Mouse (Mus musculus) ES-CJ7 (cell line): ENCODE measurements around the gene Clint1.
"Not testable (repeated sequence)": the region's sequence is repeated elsewhere in the genome, so short reads cannot be mapped to it uniquely, and the experiment has no call there.

Experiments used
- DNase-seq: peaks from one replicate; pipeline ENCODE4 v3.0.0; 2011; ENCODE audit warnings: low read depth, low spot score

Gene Clint1

GRCm38 (mm10) chr11:45848253-45848652 is 3.6 kb upstream of the Clint1 start:
- no peak for DNase-seq

DNA sequence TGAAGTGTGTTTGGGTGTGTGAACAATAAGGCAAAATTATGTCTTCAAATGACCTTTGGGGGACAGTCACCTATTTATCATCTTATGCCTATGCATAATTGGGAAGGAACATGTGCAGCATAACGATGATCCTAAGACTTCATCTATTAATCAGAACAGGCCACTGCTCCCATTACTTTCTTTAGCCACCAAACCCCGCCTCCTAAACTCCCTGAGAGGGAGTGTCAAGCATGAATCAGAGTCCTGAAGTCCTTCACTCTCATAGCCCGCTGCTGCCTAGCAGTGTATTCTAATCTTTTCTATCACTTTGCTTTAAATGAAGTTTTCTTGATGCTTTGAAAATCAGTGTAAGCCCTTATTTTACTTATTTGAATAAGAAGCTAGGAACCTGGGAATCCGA is 2.6 kb upstream of the Clint1 start:
- DNase-seq = no peak

- no peak for DNase-seq
These were observed 2.0 kb upstream of the Clint1 start for GRCm38 (mm10) chr11:45849859-45850258.

DNA sequence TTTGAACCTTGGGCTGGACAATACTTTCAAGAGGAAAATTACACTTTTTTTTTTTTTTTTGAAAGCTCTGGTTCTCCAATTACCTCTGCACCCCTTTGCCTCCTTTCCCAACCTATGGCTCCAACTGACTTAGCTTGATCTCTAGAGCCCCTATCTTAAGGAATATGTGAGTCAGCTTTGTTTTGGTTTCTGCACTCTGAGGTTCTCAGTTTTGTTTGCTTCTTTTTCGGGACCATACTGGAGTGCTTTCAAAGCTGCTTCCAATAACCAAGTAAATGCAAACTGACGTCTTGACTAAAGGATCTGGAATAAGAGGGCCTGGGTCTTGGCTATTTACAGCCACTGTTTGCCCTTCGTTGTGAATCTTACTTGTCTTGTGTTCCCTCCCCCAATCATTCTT is 1.5 kb upstream of the Clint1 start:
- DNase-seq = no peak

DNA sequence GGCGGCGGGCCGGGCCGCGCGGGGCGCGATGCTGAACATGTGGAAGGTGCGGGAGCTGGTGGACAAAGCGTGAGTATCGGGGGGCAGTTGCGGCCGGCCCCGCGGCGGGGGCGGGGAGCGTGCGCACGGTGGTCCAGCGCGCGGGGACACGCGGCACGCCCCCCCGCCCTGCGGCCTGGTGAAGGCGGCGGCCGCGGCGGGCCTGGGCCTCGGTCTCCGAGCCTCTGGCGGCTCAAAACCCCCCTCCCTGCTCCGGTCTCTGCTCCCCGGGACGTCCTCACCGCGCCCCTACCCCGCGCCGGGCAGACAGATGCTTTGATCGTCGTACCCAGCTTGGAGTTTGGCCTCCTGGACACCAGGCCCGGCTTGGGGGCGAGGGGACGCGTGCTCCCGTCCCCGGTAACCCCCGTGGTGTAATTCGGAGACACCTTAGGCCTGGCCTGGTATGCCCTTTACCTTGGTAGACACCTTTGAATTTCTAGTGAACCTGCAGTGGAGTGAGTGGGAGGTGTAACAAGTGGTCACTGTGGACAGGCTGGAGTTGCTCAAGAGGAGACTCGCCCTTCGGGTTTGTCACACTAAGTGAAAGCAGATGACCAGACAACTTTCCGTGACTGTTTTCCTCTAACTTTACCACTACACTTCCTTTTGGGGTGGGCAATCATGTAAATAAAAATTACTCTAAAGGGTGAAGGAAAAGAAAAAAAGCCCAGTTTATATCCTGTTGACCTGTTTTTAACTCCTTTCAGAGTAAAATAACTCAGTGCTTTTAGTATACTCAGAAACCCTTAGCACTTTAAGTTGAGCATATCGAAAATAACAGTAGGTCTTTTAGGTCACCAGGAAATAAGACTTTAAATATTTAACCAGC is 508 bp downstream of the Clint1 start:
- DNase-seq = no peak

GRCm38 (mm10) chr11:45852995-45853317 is 1.1 kb downstream of the Clint1 start:
- DNase-seq = no peak

GRCm38 (mm10) chr11:45853916-45854315 is 2.1 kb downstream of the Clint1 start:
- DNase-seq = no peak

DNA sequence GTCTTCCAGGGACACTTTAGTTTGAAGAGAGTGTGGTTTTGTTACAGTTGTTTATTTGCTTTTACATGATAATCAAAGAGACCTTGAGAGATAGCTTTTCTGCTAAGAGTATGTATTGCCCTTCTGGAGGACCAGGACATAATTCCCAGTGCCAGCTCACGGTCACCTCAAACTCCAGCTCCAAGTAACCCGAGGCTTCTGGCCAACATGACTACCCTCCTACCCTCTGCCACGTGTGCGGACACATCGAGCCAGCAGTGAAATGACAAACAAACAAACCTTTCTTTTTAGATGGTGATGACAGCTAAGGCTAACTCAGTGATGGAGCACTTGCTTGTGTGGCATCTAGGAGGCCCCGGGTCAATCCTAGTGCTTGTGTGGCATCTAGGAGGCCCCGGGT is 2.5 kb downstream of the Clint1 start:
- DNase-seq = no peak

GRCm38 (mm10) chr11:45855407-45856148 is 3.7 kb downstream of the Clint1 start:
- DNase-seq = no peak

GRCm38 (mm10) chr11:45856149-45856516 is 4.3 kb downstream of the Clint1 start:
- no peak for DNase-seq

DNA sequence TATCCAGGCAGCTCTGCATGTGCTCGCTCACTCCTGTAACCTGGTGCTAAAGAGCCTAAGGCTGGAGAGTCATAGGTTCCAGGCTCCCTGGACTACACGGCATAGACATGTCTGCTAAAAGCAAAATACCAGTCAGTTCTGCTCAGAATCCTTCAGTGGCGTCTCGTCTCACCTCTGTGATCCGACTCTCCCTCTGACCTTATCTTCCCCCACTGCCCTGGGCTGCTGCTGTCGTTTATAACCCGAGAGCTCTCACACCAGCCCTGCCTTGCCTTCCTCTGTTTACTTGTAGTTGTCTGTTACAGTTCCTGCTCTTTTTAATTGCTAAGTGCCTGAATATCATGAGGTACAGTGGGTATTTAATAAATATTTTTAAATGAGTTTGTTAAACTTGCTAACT is 9.5 kb downstream of the Clint1 start:
- no peak for DNase-seq

DNA sequence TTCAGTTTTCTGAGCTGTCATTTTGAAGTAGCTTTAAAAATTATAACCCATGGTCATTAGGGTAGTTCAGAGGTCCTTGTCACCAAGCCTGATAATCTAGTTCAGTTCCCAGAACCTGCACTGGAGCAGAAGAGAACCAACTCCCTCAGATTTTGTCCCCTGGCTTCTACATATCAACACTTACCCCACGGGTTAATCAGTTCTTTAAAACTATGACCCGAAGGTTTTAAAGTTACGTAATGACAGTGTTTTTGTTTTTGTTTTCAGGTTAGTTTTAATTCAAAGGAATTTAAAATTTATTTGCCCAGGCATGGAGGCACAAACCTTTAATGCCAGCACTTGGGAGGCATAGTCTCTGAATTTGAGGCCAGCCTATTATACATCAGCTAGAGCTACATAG is 12.6 kb downstream of the Clint1 start:
- DNase-seq = no peak

- DNase-seq = no peak
These were observed 14.0 kb downstream of the Clint1 start for GRCm38 (mm10) chr11:45865861-45866260.

GRCm38 (mm10) chr11:45866534-45866933 is 14.7 kb downstream of the Clint1 start:
- no peak for DNase-seq

DNA sequence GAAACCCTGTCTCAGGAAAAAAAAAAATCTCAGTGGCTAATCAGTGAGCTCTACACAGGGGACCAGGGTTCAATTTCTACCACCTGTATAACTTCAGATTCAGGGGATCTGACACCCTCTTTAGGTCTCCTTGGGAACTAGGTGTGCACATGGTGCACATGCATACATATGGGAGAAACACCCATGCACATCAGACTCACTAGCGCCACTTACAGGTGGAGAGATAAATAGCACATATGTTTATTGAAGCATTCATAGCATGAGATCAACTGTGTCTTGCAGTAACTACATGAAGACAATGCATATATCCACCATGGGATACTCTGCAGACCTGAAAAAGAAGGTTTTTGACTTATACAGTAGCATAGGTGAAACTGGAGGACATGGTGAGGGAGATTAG is 21.8 kb downstream of the Clint1 start:
- DNase-seq = peak; percentile 76

DNA sequence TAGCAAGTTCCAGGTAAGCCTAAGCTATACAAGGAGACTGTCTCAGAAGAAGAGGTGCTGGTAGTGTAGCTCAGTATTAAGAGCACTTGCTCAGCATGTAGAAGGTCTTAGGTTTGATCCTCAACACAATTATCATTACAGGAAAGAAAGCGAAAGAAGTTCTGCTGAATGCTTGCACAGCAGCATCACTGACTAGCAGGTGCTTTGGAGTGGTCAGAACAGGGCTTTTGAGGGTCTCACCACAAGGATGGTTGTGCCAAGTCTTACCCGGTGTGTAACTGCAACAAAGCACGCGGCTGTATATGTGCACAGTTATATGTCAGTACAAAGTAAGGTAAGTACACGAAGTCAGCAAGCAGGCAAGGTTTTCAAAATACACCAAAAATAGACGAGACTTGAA is 22.4 kb downstream of the Clint1 start:
- no peak for DNase-seq

DNA sequence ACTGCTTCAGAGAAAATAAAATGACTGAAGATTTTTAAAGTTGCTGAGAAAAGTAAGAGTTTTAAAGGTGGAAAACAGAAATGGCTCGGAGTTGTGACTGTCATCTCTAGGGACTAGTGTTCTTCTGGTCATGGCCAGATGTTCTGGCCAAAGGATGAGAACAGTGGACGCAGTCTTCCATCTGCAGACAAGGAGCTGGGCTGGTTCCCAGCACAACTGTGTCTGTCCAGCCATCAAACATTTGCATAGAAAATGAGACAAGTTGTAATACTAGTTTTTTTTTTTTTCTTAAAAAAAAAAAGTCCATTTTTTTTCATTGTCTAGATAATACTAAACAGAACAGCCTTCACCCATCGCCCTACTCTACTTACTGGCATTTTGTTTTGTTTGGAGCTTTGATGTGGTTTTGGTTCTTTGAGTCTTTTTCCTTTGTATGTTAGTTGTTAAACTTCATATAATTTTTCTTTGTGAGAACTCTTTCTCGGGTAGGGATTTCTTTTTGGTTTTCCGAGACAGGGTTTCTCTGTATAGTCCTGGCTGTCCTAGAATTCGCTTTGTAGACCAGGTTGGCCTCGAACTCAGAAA is 23.6 kb downstream of the Clint1 start:
- DNase-seq = no peak

- no peak for DNase-seq
These were observed 24.2 kb downstream of the Clint1 start for GRCm38 (mm10) chr11:45876036-45876435.

DNA sequence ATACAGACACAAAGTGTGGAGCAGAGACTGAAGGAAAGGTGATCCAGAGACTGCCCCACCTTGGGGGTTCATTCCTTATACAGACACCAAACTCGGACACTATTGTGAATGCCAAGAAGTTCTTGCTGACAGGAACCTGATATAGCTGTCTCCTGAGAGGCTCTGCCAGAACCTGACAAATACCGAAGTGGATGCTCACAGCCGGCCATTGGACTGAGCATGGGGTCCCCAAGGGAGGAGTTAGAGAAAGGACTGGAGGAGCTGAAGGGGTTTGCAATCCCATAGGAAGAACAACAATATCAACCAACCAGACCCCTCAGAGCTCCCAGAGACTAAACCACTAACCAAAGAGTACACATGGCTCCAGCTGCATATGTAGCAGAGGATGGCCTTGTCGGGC is 27.5 kb downstream of the Clint1 start:
- DNase-seq = not testable (repeated sequence)

GRCm38 (mm10) chr11:45881026-45881682 is 29.3 kb downstream of the Clint1 start:
- DNase-seq = peak; percentile 28

- no peak for DNase-seq
These were observed 29.8 kb downstream of the Clint1 start for GRCm38 (mm10) chr11:45881683-45882068.

DNA sequence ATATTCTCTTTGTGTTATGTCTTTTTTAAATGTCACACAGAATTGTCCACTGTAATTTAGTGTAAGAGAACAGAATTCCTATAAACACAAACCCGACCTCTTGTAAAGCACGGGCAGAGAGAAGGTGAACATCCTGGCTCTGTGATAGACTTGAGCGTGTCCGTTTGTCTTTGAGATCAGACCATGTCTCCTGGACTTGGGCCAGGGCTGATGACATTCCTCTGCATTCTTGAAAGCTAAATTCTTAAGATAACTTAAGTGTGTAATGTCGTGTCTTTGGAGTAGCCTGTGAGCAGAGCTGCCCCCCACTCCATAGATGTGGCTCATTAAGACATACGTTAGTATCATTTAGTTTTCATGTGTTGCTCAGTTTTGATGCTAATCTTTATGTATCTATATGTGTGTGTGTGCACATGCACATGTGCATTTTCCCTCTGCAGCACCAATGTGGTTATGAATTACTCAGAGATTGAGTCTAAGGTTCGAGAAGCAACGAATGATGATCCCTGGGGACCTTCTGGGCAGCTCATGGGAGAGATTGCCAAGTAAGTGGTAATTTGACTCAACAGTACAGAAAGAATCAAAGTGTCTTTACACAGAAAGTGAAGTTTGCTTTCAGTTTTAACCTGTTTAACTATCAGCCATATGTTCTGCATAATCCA is 31.6 kb downstream of the Clint1 start:
- no peak for DNase-seq
